Mouse (Mus musculus) CH12.LX (cell line): ENCODE results near the gene Mmp20.

Experiments
- GABPA ChIP-seq: IDR thresholded peaks from 2 replicates; pipeline ENCODE4 v1.6.1; 2012; ENCODE audit warnings: low read depth, low read length, improper control_type of control experiment, inconsistent platforms; ENCODE audit not compliant: insufficient replicate concordance
- MAZ ChIP-seq: IDR thresholded peaks from 2 replicates; pipeline ENCODE4 v1.6.1; 2012; ENCODE audit warnings: low read depth, mild to moderate bottlenecking, inconsistent platforms, low read length, improper control_type of control experiment, moderate library complexity
- POLR2A ChIP-seq: IDR thresholded peaks from 2 replicates; pipeline ENCODE4 v1.6.1; 2011; ENCODE audit warnings: low read depth, mild to moderate bottlenecking, improper control_type of control experiment, low read length

GRCm38 (mm10) chr9:7633936-7634335 lies 5.9 kb downstream of the Mmp20 start:
- TF ChIP-seq MAZ (no peak), GABPA (no peak), POLR2A (no peak)
